Mouse (Mus musculus) intestine, embryonic 14.5 days (tissue): Measurements from ENCODE around the gene Catsper1. TPM values are rescaled to one million over a fixed set of nuclear protein-coding genes. Genes with fewer than 3 reads are reported as not detected.
A peak's percentile ranks its signal among the peaks of the same experiment; 100 is the strongest.

Experiments
- ATAC-seq: fragments of 200-750 bp; cut with Nextera tagmentation; replicated peaks from 2 replicates; pipeline ENCODE4 v1.8.0; 2017; ENCODE audit warnings: low read depth, moderate number of reproducible peaks, moderate TSS enrichment, moderate library complexity; ENCODE audit not compliant: low FRiP score, low TSS enrichment
- DNase-seq: peaks from one replicate; pipeline ENCODE4 v3.0.0-alpha.2; 2018; ENCODE audit warnings: low spot score
- H3K27ac ChIP-seq: fragments of 300-500 bp; sonication (generic); 2 replicates; pipeline ENCODE4 v1.5.1; 2014; ENCODE audit warnings: low read depth, mild to moderate bottlenecking, control low read depth
- H3K27me3 ChIP-seq: fragments of 300-500 bp; sonication (generic); replicated peaks from 2 replicates; pipeline ENCODE4 v1.6.1; 2014; ENCODE audit warnings: low read length, control low read depth; ENCODE audit not compliant: control insufficient read depth, insufficient read depth
- H3K36me3 ChIP-seq: fragments of 300-500 bp; sonication (generic); 2 replicates; pipeline ENCODE4 v1.6.1; 2014; ENCODE audit warnings: low read length, control low read depth; ENCODE audit not compliant: control insufficient read depth, insufficient read depth
- H3K4me1 ChIP-seq: fragments of 300-500 bp; sonication (generic); replicated peaks from 2 replicates; pipeline ENCODE4 v1.6.1; 2014; ENCODE audit warnings: low read length, control low read depth, mixed read lengths; ENCODE audit not compliant: control insufficient read depth, insufficient read depth
- H3K4me2 ChIP-seq: fragments of 300-500 bp; sonication (generic); 2 replicates; pipeline ENCODE4 v1.6.1; 2014; ENCODE audit warnings: low read length
- H3K4me3 ChIP-seq: fragments of 300-500 bp; sonication (generic); 2 replicates; pipeline ENCODE4 v1.5.1; 2014; ENCODE audit warnings: low read depth, low read length, control low read depth, mixed read lengths
- H3K9ac ChIP-seq: fragments of 300-500 bp; sonication (generic); 2 replicates; pipeline ENCODE4 v1.6.1; 2014; ENCODE audit warnings: mild to moderate bottlenecking, low read length
- H3K9me3 ChIP-seq: fragments of 300-500 bp; sonication (generic); 2 replicates; pipeline ENCODE4 v1.6.1; 2016; ENCODE audit warnings: low read length, control low read depth; ENCODE audit not compliant: control insufficient read depth
- WGBS: fragments of 180-500 bp; shearing (Covaris S2); extraction: QIAGEN DNeasy Blood & Tissue Kit; methylation state at CpG from one replicate; pipeline ENCODE4 v1.1.7; 2014; 5-methylcytosine and 5-hydroxymethylcytosine counted together
- polyA plus RNA-seq: library from polyadenylated mRNA; unstranded; fragments of >200 nt; fragmentation: Nextera tagmentation; extraction: Ambion mirVana; gene quantifications from 2 replicates; pipeline ENCODE4 v1.2.1, GENCODE M21; 2014

The Catsper1 gene
- polyA plus RNA-seq, 1 experiment from 2014 or later = not detected

DNA sequence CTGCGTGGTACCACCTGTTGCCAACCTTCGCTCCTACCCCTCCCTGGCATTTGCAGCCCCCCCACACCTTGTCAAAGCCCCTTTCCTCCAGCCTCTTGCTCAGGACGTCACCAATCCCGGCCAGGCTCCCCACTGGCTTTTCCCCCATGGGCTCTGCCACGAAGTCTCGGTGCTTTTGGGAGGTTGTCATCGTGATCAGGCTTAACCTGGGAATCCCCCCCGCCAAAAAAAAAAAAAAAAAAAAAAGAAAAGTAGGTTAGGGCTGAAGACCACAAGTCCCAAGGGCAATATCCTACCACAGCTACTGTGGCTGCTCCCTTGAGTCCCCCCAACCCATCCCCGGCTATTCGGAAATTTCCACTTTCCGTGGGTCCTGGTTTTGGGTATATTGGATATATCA is 30.2 kb downstream of the Catsper1 start:
- no peaks in the 10 kb centered on the region for H3K27me3 ChIP-seq
- DNase-seq (no peak), ATAC-seq (no peak)
- H3K27ac ChIP-seq = no peak overlapping the region
- H3K4me2 ChIP-seq = peak overlapping the region; percentile 69
- peak overlapping the region; percentile 77 for H3K9ac ChIP-seq
- peak overlapping the region; percentile 100 for H3K4me3 ChIP-seq
- WGBS = 17% methylated on average over 11 of the region's 11 CpGs
- peaks cover 48% of the 10 kb centered on the region for H3K36me3 ChIP-seq
- no peaks in the 10 kb centered on the region for H3K9me3 ChIP-seq
- peaks cover 17% of the 10 kb centered on the region for H3K4me1 ChIP-seq

DNA sequence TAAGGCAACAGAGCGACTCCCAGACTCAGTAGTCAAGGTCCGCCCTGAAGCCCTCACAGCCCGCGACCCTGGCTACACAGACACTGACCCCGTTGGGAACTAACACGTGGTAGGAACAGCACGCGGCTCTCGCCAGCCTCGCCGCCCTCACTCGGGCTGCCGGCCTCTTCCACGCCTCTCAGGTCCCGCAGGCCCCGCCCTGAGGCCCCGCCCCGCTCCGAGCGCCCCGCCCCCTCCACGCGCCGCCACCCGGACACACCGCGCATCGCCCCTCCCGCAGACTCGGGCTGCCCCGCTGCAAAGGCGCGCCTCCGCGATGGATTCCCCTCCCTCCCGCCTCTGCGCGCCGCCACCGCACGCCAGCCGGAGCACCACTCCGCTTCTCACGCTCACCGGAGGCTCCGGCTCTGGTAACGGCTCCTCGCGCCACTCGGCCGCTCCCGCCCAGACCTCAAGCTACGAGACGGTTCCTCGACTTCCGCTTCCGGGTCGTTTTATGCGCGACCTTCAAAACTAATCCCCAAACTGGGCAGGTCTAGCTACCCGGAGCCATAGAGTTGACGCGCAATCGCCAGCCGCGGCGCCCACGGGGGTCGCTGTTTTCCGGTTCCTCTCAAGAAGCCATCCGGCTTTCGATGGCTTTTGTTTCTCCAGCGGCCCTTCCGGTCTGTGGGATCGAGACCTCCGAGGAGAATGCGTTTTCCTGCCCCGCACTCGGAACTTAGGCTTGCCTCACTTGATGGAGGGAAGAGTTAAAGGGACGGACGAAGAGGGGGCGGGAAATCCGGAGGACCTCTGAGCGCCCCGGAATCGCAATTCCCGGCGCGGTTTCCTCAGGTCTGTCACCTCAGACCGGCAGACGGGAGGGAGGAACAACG is 30.9 kb downstream of the Catsper1 start, which contains the start of gene Eif1ad:
Eif1ad (plus strand) TSS at position 567 of the 878 bp plus-strand sequence.
- DNase-seq = peak; percentile 99
- under 1% methylated on average over 70 of the region's 92 CpGs for WGBS
- H3K27ac ChIP-seq = peak within 1 kb of the TSS; percentile 96
- H3K27me3 ChIP-seq = no peaks in the 10 kb centered on the region
- H3K4me2 ChIP-seq = peak within 1 kb of the TSS; percentile 69
- peak within 1 kb of the TSS; percentile 100 for H3K4me3 ChIP-seq
- H3K9me3 ChIP-seq = no peaks in the 10 kb centered on the region
- ATAC-seq = peak; percentile 96
- peaks cover 52% of the 10 kb centered on the region for H3K36me3 ChIP-seq
- peaks cover 17% of the 10 kb centered on the region for H3K4me1 ChIP-seq
- peak within 1 kb of the TSS; percentile 77 for H3K9ac ChIP-seq

DNA sequence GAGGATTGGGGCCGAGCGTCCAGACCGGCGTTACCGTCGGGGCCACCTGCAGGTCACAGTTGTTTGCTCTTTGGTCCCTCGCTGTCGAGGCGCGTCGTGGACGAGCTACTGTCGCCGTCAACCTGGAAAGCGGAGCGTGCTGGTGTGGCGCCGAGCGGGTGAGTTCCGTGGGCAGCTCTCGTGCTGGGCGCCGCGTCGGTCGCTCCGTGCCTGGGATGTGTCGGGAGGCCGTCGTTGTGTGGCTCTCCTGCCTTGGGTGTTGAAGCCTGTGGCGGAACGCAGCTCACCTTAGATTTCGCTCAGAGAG is 31.5 kb downstream of the Catsper1 start, which contains the start of gene Banf1:
Banf1 (minus strand) TSS at position 116 of the 307 bp plus-strand sequence.
- H3K27me3 ChIP-seq = no peaks in the 10 kb centered on the region
- DNase-seq = no peak
- peak within 1 kb of the TSS; percentile 100 for H3K4me3 ChIP-seq
- peaks cover 58% of the 10 kb centered on the region for H3K36me3 ChIP-seq
- H3K27ac ChIP-seq = peak within 1 kb of the TSS; percentile 96
- peak within 1 kb of the TSS; percentile 77 for H3K9ac ChIP-seq
- peak within 1 kb of the TSS; percentile 69 for H3K4me2 ChIP-seq
- peaks cover 17% of the 10 kb centered on the region for H3K4me1 ChIP-seq
- no peak for ATAC-seq
- WGBS = under 1% methylated on average over 33 of the region's 33 CpGs
- H3K9me3 ChIP-seq = no peaks in the 10 kb centered on the region

DNA sequence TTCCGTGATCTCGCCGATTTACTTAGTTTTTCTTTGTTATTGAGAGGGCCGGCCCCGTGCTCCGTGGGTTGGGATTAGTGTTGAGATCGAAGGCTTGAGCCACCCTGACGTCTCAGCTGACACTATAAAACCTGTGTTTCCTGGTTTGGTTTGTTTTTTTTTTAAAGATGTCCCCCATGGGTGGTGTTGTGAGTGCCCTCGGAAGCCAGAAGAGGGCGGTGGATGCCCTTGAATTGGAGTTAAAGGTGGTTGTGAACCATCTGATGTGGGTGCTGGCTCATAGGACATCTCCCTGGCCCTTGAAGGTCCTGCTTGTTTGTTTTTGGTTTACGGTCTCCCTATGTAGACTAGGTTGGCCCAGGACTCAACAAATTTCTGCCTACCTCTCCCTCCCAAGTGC is 31.9 kb downstream of the Catsper1 start:
- Histone ChIP-seq H3K9me3 (no peaks in the 10 kb centered on the region), H3K27me3 (no peaks in the 10 kb centered on the region), H3K9ac (peak overlapping the region; percentile 77), H3K4me1 (peaks cover 17% of the 10 kb centered on the region), H3K36me3 (peaks cover 62% of the 10 kb centered on the region), H3K4me2 (peak overlapping the region; percentile 69), H3K27ac (peak overlapping the region; percentile 96), H3K4me3 (peak overlapping the region; percentile 100)
- 8% methylated on average over 11 of the region's 11 CpGs for WGBS
- DNase-seq = no peak
- ATAC-seq = no peak

DNA sequence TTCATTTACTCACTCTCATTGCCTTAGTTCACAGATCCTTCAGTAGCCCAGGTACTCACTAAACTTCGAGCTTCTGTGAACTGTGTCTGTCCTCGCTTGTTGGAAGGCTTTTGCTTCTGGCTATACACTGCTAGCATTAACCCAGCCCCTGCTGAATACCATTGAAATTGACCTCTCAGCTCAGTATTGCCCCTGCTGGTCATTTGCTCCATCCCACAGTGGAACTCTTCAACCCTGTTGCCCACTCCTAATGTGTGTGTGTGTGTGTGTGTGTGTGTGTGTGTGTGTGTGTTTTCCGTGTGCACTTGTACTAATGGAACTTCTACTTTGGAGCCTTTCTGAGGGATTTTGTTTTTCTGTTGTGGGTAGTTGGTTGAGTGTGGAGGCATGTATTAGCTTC is 35.4 kb downstream of the Catsper1 start:
- no peak for DNase-seq
- no peak overlapping the region for H3K9ac ChIP-seq
- 89% methylated on average over 3 of the region's 3 CpGs for WGBS

DNA sequence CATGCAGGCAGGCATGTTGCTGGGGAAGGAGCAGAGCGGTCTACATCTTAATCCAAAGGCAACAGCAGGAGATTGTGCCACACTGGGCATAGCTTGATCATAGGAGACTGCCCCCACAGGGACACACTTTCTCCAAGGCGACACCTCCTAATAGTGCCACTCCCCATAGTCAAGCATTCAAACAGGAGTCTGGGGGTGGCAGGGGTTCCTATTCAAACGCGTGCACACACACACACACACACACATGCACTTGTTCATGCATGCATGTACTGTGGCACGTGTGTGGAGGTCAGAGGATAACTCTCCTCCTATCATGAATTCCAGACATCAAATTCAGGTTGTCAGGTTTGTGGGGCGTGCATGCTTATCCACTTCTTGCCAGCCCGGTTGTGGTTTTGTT is 37.2 kb downstream of the Catsper1 start:
- 94% methylated on average over 7 of the region's 7 CpGs for WGBS
- ATAC-seq = no peak
- Histone ChIP-seq H3K9me3 (no peaks in the 10 kb centered on the region), H3K4me2 (no peak overlapping the region), H3K4me3 (no peak overlapping the region), H3K36me3 (peaks cover 58% of the 10 kb centered on the region), H3K9ac (no peak overlapping the region), H3K27me3 (no peaks in the 10 kb centered on the region), H3K27ac (no peak overlapping the region), H3K4me1 (peaks cover 8% of the 10 kb centered on the region)
- no peak for DNase-seq

More for the DNA sequence above, 35.4 kb downstream of the Catsper1 start:
- H3K27ac ChIP-seq = no peak overlapping the region
- H3K4me3 ChIP-seq = no peak overlapping the region
- no peaks in the 10 kb centered on the region for H3K9me3 ChIP-seq
- no peak for ATAC-seq
- peaks cover 53% of the 10 kb centered on the region for H3K36me3 ChIP-seq
- H3K4me2 ChIP-seq = no peak overlapping the region
- H3K27me3 ChIP-seq = no peaks in the 10 kb centered on the region
- peaks cover 10% of the 10 kb centered on the region for H3K4me1 ChIP-seq

DNA sequence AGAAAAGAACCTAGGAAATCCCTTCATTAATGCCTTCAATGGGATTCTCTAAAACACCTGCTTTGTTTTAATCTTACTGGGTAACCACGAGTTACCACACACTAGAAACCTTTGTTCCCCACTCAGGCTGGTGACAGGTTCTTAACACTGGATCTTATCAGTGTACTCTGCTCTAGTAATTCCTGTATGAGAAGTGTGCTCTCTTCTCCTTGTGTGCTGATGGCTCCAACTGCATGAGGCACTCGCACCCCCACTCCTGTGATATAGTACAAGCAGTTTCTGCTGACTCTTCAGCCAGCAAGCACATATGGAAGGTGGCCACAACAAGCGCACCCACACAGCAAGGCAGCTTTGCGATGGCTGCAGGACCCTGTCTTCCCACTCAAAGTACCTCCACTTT is 38.6 kb downstream of the Catsper1 start:
- H3K9ac ChIP-seq = no peak overlapping the region
- ATAC-seq (no peak), DNase-seq (no peak)
- H3K4me2 ChIP-seq = no peak overlapping the region
- WGBS = 89% methylated on average over 4 of the region's 4 CpGs
- no peak overlapping the region for H3K27ac ChIP-seq
- no peaks in the 10 kb centered on the region for H3K9me3 ChIP-seq
- H3K4me3 ChIP-seq = no peak overlapping the region
- no peaks in the 10 kb centered on the region for H3K4me1 ChIP-seq
- H3K36me3 ChIP-seq = peaks cover 59% of the 10 kb centered on the region
- no peaks in the 10 kb centered on the region for H3K27me3 ChIP-seq

DNA sequence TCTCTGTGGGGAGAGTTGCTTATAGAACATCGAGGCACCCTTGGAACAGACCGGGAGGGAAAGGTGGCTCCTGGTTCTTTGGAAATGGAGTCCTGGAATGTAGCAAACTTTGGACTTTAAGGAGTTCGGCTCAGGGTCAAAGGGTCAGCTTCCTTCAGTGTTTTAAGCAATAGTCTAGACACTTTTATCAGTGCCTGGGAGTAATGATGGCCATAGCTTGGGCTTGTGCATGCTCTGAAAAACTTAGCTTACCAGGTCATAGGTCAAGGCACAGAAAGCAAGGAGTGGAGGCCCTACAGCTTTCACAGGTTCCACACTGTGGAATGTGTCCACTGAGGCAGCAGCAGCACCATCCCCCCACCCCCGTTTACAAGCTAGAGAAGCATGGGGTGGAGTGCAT is 39.2 kb downstream of the Catsper1 start:
- Histone ChIP-seq H3K27ac (no peak overlapping the region), H3K27me3 (no peaks in the 10 kb centered on the region), H3K4me2 (no peak overlapping the region), H3K36me3 (peaks cover 59% of the 10 kb centered on the region), H3K9ac (no peak overlapping the region), H3K9me3 (no peaks in the 10 kb centered on the region), H3K4me1 (no peaks in the 10 kb centered on the region), H3K4me3 (no peak overlapping the region)
- ATAC-seq (no peak), DNase-seq (no peak)
- WGBS = 63% methylated on average over 4 of the region's 4 CpGs

DNA sequence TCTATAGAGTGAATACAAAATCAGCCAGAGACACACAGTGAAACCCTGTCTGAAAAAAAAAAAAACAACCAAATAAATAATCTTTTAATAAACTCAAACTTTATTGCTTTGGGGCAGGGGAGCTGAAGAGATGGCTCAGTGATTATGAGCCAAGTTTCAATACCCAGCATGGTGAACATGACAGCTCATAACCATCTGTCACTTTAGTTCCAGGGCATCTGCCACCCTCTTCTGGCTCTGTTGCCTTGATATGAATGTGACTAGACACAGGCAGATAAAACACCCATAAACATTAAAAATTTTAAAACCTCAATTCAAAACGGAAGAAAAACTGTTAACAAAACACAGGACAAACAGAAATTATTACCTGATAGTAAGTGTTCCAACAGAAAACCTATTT is 41.9 kb downstream of the Catsper1 start:
- Histone ChIP-seq H3K27me3 (no peaks in the 10 kb centered on the region), H3K36me3 (peaks cover 62% of the 10 kb centered on the region), H3K27ac (no peak overlapping the region), H3K4me2 (no peak overlapping the region), H3K4me3 (no peak overlapping the region), H3K9ac (no peak overlapping the region), H3K4me1 (no peaks in the 10 kb centered on the region), H3K9me3 (no peaks in the 10 kb centered on the region)
- DNase-seq (no peak), ATAC-seq (no peak)
- WGBS = 87% methylated on average over 1 of the region's 1 CpGs
